Mouse (Mus musculus) forebrain, embryonic 16.5 days (tissue): Measurements from ENCODE around the gene Klhl6. TPM values are rescaled to one million over a fixed set of nuclear protein-coding genes. Genes with fewer than 3 reads are reported as not detected.

Source experiments
- ATAC-seq: fragments of 200-750 bp; cut with Nextera tagmentation; 2 replicates; pipeline ENCODE4 v1.8.0; 2017; ENCODE audit warnings: mild to moderate bottlenecking, moderate library complexity
- H3K27ac ChIP-seq: fragments of 300-500 bp; sonication (generic); 2 replicates; pipeline ENCODE4 v1.5.1; 2014; ENCODE audit warnings: low read length, control low read depth
- H3K27me3 ChIP-seq: fragments of 300-500 bp; sonication (generic); replicated peaks from 2 replicates; pipeline ENCODE4 v1.6.1; 2014; ENCODE audit warnings: low read length; ENCODE audit not compliant: control insufficient read depth, insufficient read depth
- H3K36me3 ChIP-seq: fragments of 300-500 bp; sonication (generic); 2 replicates; pipeline ENCODE4 v1.6.1; 2014; ENCODE audit not compliant: control insufficient read depth, insufficient read depth
- H3K4me1 ChIP-seq: fragments of 300-500 bp; sonication (generic); replicated peaks from 2 replicates; pipeline ENCODE4 v1.6.1; 2014; ENCODE audit warnings: low read length; ENCODE audit not compliant: control insufficient read depth, insufficient read depth
- H3K4me2 ChIP-seq: fragments of 300-500 bp; sonication (generic); 2 replicates; pipeline ENCODE4 v1.6.1; 2014; ENCODE audit warnings: mild to moderate bottlenecking, low read length, control low read depth
- H3K4me3 ChIP-seq: fragments of 300-500 bp; sonication (generic); replicated peaks from 2 replicates; pipeline ENCODE4 v1.5.1; 2014; ENCODE audit warnings: mild to moderate bottlenecking, low read length, control low read depth
- H3K9ac ChIP-seq: fragments of 300-500 bp; sonication (generic); replicated peaks from 2 replicates; pipeline ENCODE4 v1.6.1; 2014; ENCODE audit warnings: low read depth, low read length, control low read depth
- H3K9me3 ChIP-seq: fragments of 300-500 bp; sonication (generic); 2 replicates; pipeline ENCODE4 v1.6.1; 2016; ENCODE audit warnings: low read length; ENCODE audit not compliant: control insufficient read depth
- WGBS: fragments of 180-500 bp; shearing (Covaris S2); extraction: QIAGEN DNeasy Blood & Tissue Kit; methylation state at CpG from one replicate; pipeline ENCODE4 v1.1.7; 2014; 5-methylcytosine and 5-hydroxymethylcytosine counted together
- polyA plus RNA-seq: library from polyadenylated mRNA; unstranded; fragments of >200 nt; fragmentation: Nextera tagmentation; extraction: Ambion mirVana; gene quantifications from 2 replicates; pipeline ENCODE4 v1.2.1, GENCODE M21; 2015

Klhl6 gene
- polyA plus RNA-seq, 1 experiment from 2014 or later = 3.8 TPM

DNA sequence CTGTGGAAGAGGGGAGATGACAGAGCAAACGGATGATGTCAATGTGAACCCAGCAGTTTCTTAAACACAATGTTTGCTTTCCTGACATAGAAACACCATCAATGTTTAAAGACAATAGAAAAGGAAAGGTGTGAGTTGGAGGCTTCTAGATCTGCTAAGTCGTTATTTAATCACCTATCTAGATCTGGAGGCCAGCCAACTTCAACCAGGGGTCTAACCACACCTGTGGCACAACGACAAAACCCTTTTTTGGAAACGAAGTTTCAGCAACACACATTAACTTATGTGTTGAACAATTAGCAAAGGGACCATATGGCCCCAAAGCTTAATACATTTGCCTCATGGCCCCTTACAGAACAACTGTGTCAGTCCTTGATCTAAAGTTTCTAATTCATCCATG lies 6.0 kb downstream of the Klhl6 start:
- Histone ChIP-seq H3K4me2 (no peak overlapping the region), H3K9me3 (no peaks in the 10 kb centered on the region), H3K36me3 (no peaks in the 10 kb centered on the region), H3K4me1 (no peaks in the 10 kb centered on the region), H3K9ac (no peak overlapping the region), H3K27me3 (no peaks in the 10 kb centered on the region), H3K4me3 (no peak overlapping the region), H3K27ac (no peak overlapping the region)
- WGBS = 68% methylated on average over 4 of the region's 4 CpGs
- no peak for ATAC-seq

DNA sequence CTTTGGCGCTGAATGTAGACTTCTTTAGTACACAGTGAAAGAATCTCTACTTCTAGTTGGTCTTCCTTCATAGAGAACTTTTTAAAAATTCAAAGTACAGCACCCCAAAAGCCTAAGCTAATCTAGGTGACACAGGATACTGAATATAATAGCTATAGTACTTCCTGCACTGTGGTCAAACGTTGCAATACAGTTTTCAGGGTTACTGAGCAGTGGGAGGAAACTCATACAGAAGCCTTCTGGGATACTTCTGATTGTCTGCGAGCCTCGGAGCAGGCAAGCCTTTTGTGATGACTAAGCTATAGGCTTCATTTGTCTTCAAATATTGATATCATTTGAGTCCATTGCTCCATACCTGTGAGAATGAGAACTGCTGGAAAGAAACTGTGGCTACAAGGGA lies 7.4 kb downstream of the Klhl6 start:
- Histone ChIP-seq H3K4me2 (no peak overlapping the region), H3K9me3 (no peaks in the 10 kb centered on the region), H3K9ac (no peak overlapping the region), H3K36me3 (no peaks in the 10 kb centered on the region), H3K27ac (no peak overlapping the region), H3K27me3 (no peaks in the 10 kb centered on the region), H3K4me3 (no peak overlapping the region), H3K4me1 (no peaks in the 10 kb centered on the region)
- WGBS = 84% methylated on average over 4 of the region's 4 CpGs
- no peak for ATAC-seq

DNA sequence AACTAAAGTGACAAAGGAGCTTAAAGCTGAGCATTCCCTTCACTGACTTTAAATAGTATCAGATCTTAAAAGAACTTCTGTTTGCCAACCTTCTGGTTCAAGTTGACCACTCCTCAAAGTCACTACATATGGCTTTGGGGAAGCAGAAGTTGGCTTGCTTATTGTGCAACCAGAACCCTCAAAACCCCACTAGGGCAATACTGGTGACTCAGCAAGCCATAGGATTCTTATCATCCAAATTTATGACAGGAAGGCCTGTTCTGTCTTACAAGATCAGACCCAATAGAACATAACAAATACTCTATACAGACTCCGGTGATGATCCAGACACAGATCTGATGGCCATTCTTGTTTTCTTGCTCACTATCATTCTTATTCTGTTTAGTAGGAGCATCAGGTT lies 9.4 kb downstream of the Klhl6 start:
- 95% methylated on average over 1 of the region's 1 CpGs for WGBS
- Histone ChIP-seq H3K27me3 (no peaks in the 10 kb centered on the region), H3K4me2 (no peak overlapping the region), H3K27ac (no peak overlapping the region), H3K9ac (no peak overlapping the region), H3K4me3 (no peak overlapping the region), H3K36me3 (no peaks in the 10 kb centered on the region), H3K9me3 (no peaks in the 10 kb centered on the region), H3K4me1 (no peaks in the 10 kb centered on the region)
- ATAC-seq = no peak

DNA sequence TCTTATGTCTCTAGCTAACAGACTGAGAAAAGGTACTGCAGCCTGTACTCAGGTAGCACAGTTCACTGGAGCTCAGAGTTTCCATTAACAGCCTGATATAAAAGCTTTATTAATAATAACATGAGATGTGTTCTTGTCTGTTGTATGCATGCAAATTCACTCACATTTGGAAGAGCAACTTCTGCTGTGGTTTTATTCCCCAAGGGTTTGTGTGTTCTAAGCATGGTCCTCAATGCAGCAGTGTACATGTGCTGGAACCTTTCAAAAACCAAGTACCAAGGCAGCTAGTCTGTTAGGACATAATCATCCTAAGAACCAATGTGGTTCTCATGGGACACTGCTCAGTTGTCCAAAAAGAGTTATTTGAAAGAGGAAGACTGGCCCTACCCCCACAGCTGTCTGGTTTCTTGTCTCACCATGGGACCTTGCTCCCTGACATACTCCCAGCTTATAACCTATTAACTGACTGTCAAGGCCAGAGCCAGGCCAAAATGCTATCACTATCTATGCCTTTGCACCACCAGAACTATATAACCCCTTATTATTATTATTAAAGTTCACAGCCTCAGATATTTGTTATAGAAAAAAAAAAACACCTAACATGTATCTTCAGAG lies 10.0 kb downstream of the Klhl6 start:
- Histone ChIP-seq H3K9ac (no peak overlapping the region), H3K4me2 (no peak overlapping the region), H3K9me3 (no peaks in the 10 kb centered on the region), H3K27ac (no peak overlapping the region), H3K27me3 (no peaks in the 10 kb centered on the region), H3K4me3 (no peak overlapping the region), H3K36me3 (no peaks in the 10 kb centered on the region), H3K4me1 (no peaks in the 10 kb centered on the region)
- ATAC-seq = no peak

DNA sequence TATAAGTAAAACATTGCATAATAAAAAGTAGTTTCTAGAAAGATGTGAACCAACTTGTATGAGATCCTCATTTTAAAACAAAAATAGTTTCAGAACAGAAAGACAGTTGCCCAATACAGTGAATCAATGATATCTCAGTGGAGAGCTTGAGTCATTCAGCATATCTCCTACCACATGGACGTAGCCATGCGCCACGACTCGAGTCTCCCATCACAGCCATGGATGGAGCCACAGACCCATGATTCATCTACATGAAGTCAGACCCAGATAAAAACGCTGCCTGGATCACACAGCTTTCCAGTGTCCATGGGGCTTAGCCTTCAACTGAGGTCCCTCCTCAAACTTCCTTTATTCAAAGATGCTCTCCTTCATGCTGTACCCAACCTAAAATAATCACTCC lies 13.3 kb downstream of the Klhl6 start:
- Histone ChIP-seq H3K9me3 (no peaks in the 10 kb centered on the region), H3K4me2 (no peak overlapping the region), H3K4me3 (no peak overlapping the region), H3K4me1 (no peaks in the 10 kb centered on the region), H3K9ac (no peak overlapping the region), H3K27ac (no peak overlapping the region), H3K27me3 (no peaks in the 10 kb centered on the region), H3K36me3 (no peaks in the 10 kb centered on the region)
- 90% methylated on average over 5 of the region's 5 CpGs for WGBS
- no peak for ATAC-seq

DNA sequence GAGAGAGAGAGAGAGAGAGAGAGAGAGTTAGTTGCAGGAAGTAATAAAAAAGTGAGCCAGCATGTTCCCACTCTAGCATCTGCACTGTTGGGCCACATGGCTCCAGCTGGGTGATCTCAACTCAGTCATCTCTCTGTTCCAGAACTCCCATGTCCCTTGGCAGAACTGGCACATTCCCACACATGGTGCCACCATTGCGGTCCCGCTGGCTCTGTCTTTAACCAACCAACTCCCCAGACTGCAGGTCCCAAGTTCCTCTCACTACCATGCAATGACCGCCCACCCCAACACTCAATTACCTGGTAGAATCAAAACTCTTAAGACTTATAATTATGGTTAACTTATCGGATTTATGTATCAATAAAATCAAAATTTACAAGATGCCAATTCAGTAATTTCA lies 14.2 kb downstream of the Klhl6 start:
- Histone ChIP-seq H3K27me3 (no peaks in the 10 kb centered on the region), H3K4me3 (no peak overlapping the region), H3K36me3 (no peaks in the 10 kb centered on the region), H3K4me2 (no peak overlapping the region), H3K4me1 (no peaks in the 10 kb centered on the region), H3K9ac (no peak overlapping the region), H3K9me3 (no peaks in the 10 kb centered on the region), H3K27ac (no peak overlapping the region)
- 90% methylated on average over 4 of the region's 4 CpGs for WGBS
- no peak for ATAC-seq

DNA sequence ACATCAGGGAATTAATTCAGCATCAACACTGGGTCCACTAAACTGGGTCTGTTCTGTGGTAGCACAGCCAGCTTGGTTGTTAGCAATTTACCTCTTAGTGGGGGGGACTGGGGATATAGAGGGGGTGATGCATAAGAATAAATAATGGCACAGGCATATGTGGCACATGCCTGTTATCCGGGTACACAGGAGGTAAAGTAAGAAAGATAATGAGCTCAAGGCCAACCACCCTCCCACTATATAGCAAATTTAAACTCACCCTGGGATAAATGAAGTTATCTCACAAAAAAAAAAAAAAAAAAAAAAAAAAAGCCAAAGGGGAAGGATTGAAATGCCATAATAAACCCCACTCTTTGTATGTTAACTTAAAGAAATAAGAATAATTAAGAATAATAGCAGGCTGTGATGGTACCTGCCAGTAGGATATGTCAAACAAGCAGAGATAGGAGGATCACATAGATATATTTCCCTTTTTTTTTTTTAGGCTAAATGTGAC lies 14.9 kb downstream of the Klhl6 start:
- 69% methylated on average over 1 of the region's 1 CpGs for WGBS
- no peaks in the 10 kb centered on the region for H3K27me3 ChIP-seq
- H3K9me3 ChIP-seq = no peaks in the 10 kb centered on the region
- no peak overlapping the region for H3K27ac ChIP-seq
- H3K4me3 ChIP-seq = no peak overlapping the region
- no peaks in the 10 kb centered on the region for H3K4me1 ChIP-seq
- H3K4me2 ChIP-seq = no peak overlapping the region
- no peak overlapping the region for H3K9ac ChIP-seq
- no peaks in the 10 kb centered on the region for H3K36me3 ChIP-seq
- ATAC-seq = no peak

DNA sequence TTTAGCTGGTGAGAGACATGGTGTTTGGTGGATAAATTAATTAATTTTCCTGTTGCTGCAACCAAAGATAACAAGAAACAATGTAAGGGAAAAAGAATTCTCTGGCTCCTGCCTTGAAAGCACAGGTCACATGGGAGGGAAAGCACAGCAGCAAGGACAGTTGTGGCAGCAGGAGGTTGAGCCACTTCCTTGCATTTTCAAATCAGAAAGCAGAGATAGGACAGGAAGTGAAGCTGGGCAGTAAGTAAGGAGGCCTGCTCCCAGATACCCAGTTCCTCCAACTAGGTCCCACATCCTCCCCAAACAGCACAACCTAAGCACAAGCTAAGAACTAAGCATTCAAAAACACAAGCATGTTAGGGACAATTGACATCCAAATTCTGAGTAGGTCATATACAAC lies 15.9 kb downstream of the Klhl6 start:
- no peak for ATAC-seq
- Histone ChIP-seq H3K9me3 (no peaks in the 10 kb centered on the region), H3K36me3 (no peaks in the 10 kb centered on the region), H3K4me3 (no peak overlapping the region), H3K27me3 (no peaks in the 10 kb centered on the region), H3K9ac (no peak overlapping the region), H3K4me1 (no peaks in the 10 kb centered on the region), H3K27ac (no peak overlapping the region), H3K4me2 (no peak overlapping the region)

DNA sequence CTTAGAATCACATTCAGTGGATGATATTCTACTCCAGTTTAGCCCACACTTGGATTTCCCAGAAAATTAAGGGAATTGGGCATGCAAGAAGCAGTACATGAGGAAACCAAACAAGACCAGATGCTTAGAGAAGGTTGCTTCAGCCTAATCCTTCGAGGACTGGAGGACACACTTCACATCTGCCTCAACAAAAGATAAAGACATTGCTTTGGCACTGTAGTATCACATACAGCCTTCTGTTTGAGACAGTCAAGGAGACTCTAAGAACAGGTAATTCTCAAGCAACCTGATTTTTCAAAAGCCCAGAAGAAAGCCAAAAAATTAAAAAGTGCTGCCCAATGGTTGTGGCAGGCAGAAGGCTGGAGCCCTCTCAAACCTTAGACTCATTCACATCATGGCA lies 16.4 kb downstream of the Klhl6 start:
- Histone ChIP-seq H3K27ac (no peak overlapping the region), H3K36me3 (no peaks in the 10 kb centered on the region), H3K27me3 (no peaks in the 10 kb centered on the region), H3K9ac (no peak overlapping the region), H3K4me1 (no peaks in the 10 kb centered on the region), H3K4me3 (no peak overlapping the region), H3K9me3 (no peaks in the 10 kb centered on the region), H3K4me2 (no peak overlapping the region)
- no peak for ATAC-seq
- 67% methylated on average over 1 of the region's 1 CpGs for WGBS

DNA sequence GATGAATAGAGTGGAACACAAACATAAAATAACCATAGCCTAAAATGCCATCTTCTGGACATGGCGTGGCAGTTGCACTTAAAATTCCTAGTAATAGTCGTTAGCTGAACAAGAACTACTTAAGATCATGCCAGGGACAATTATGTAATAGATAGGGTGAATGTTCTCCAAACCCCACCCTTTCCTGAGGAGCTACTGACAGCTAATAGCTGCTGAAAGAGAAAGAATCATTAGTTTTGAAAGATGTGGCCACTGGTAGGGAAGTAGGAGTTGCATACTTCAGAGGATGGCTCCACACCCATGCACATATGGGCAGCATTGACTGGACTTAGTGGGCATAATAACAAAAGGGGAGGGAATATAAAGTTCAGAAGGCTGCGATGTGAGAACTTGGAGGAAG lies 19.9 kb downstream of the Klhl6 start:
- no peak overlapping the region for H3K4me2 ChIP-seq
- no peaks in the 10 kb centered on the region for H3K9me3 ChIP-seq
- no peaks in the 10 kb centered on the region for H3K4me1 ChIP-seq
- H3K27me3 ChIP-seq = no peaks in the 10 kb centered on the region
- no peak overlapping the region for H3K4me3 ChIP-seq
- no peak overlapping the region for H3K27ac ChIP-seq
- ATAC-seq = no peak
- WGBS = 82% methylated on average over 3 of the region's 3 CpGs
- H3K9ac ChIP-seq = no peak overlapping the region
- H3K36me3 ChIP-seq = no peaks in the 10 kb centered on the region
